Mouse (Mus musculus): Measurements from ENCODE around the gene Glce.

- no peak for TF ChIP-seq CTCF (conservative IDR thresholded peaks at IDR 0.05; ENCODE audit: insufficient read depth, insufficient read length, low read depth, low read length)
- no peak for TF ChIP-seq POLR2A (IDR thresholded peaks at IDR 0.05; ENCODE audit: low read depth, low read length)
These were observed 42.3 kb downstream of the Glce start for GRCm38 (mm10) chr9:62080028-62080760.
